Mouse (Mus musculus) neural tube, embryonic 15.5 days (tissue): ENCODE measurements around the gene Cfap44. TPM values are rescaled to one million over a fixed set of nuclear protein-coding genes. Genes with fewer than 3 reads are reported as not detected.

Experiments used
- ATAC-seq: fragments of 200-750 bp; cut with Nextera tagmentation; 2 replicates; pipeline ENCODE4 v1.8.0; 2017; ENCODE audit warnings: mild to moderate bottlenecking, moderate TSS enrichment, moderate library complexity; ENCODE audit not compliant: low FRiP score
- H3K27ac ChIP-seq: fragments of 300-500 bp; sonication (generic); replicated peaks from 2 replicates; pipeline ENCODE4 v1.5.1; 2015; ENCODE audit warnings: mild to moderate bottlenecking, inconsistent platforms
- H3K27me3 ChIP-seq: fragments of 300-500 bp; sonication (generic); replicated peaks from 2 replicates; pipeline ENCODE4 v1.6.1; 2015; ENCODE audit warnings: inconsistent platforms
- H3K36me3 ChIP-seq: fragments of 300-500 bp; sonication (generic); 2 replicates; pipeline ENCODE4 v1.6.1; 2015; ENCODE audit warnings: inconsistent platforms
- H3K4me1 ChIP-seq: fragments of 300-500 bp; sonication (generic); 2 replicates; pipeline ENCODE4 v1.6.1; 2015; ENCODE audit warnings: inconsistent platforms
- H3K4me2 ChIP-seq: fragments of 300-500 bp; sonication (generic); 2 replicates; pipeline ENCODE4 v1.6.1; 2015; ENCODE audit warnings: inconsistent platforms, mild to moderate bottlenecking, moderate library complexity
- H3K4me3 ChIP-seq: fragments of 300-500 bp; sonication (generic); replicated peaks from 2 replicates; pipeline ENCODE4 v1.5.1; 2015; ENCODE audit warnings: mild to moderate bottlenecking, inconsistent platforms
- H3K9ac ChIP-seq: fragments of 300-500 bp; sonication (generic); replicated peaks from 2 replicates; pipeline ENCODE4 v1.6.1; 2015; ENCODE audit warnings: mild to moderate bottlenecking, inconsistent platforms
- H3K9me3 ChIP-seq: fragments of 300-500 bp; sonication (generic); replicated peaks from 2 replicates; pipeline ENCODE4 v1.6.1; 2016; ENCODE audit warnings: inconsistent platforms
- WGBS: fragments of 180-500 bp; shearing (Covaris S2); methylation state at CpG from one replicate; pipeline ENCODE4 v1.1.7; 2015; ENCODE audit warnings: mixed read lengths; 5-methylcytosine and 5-hydroxymethylcytosine counted together
- polyA plus RNA-seq: library from polyadenylated mRNA; unstranded; fragments of >200 nt; fragmentation: Nextera tagmentation; extraction: Ambion mirVana; gene quantifications from 2 replicates; pipeline ENCODE4 v1.2.1, GENCODE M21; 2015

Gene Cfap44
- polyA plus RNA-seq, 1 experiment from 2014 or later, result 3.0 TPM

GRCm38 (mm10) chr16:44383549-44383948, 11.0 kb upstream of the Cfap44 start:
- Histone ChIP-seq H3K9me3 (no peaks in the 10 kb centered on the region), H3K4me1 (peaks cover 4% of the 10 kb centered on the region; the same call in 1 of the 2 replicates), H3K9ac (no peak overlapping the region), H3K27ac (no peak overlapping the region; the same call in 1 of the 2 replicates), H3K4me3 (no peak overlapping the region), H3K36me3 (peaks cover 1% of the 10 kb centered on the region; the same call in 1 of the 2 replicates), H3K27me3 (no peaks in the 10 kb centered on the region), H3K4me2 (no peak overlapping the region)
- ATAC-seq, result peak; percentile 62
- 18% methylated on average over 2 of the region's 2 CpGs for WGBS

GRCm38 (mm10) chr16:44384251-44384650, 10.3 kb upstream of the Cfap44 start:
- no peak for ATAC-seq
- 84% methylated on average over 1 of the region's 1 CpGs for WGBS
- H3K9ac ChIP-seq, result no peak overlapping the region
- H3K27me3 ChIP-seq, result no peaks in the 10 kb centered on the region
- H3K4me3 ChIP-seq, result no peak overlapping the region
- H3K4me1 ChIP-seq, result peaks cover 4% of the 10 kb centered on the region; the same call in 1 of the 2 replicates
- H3K9me3 ChIP-seq, result no peaks in the 10 kb centered on the region
- H3K4me2 ChIP-seq, result no peak overlapping the region
- no peak overlapping the region for H3K27ac ChIP-seq
- peaks cover 8% of the 10 kb centered on the region for H3K36me3 ChIP-seq

GRCm38 (mm10) chr16:44391877-44392548, 2.6 kb upstream of the Cfap44 start:
- Histone ChIP-seq H3K4me3 (no peak overlapping the region), H3K27me3 (no peaks in the 10 kb centered on the region), H3K27ac (no peak overlapping the region), H3K9me3 (no peaks in the 10 kb centered on the region), H3K9ac (no peak overlapping the region), H3K4me2 (no peak overlapping the region; the same call in 1 of the 2 replicates), H3K4me1 (peaks cover 13% of the 10 kb centered on the region), H3K36me3 (peaks cover 12% of the 10 kb centered on the region)
- ATAC-seq, result no peak
- WGBS, result 39% methylated on average over 9 of the region's 9 CpGs

GRCm38 (mm10) chr16:44404933-44405332, 10.3 kb downstream of the Cfap44 start:
- Histone ChIP-seq H3K9me3 (0 out of 2 replicates have a peak, but pooled peaks cover 6% of the 10 kb centered on the region), H3K27ac (no peak overlapping the region), H3K9ac (no peak overlapping the region), H3K36me3 (no peaks in the 10 kb centered on the region), H3K27me3 (no peaks in the 10 kb centered on the region), H3K4me1 (no peaks in the 10 kb centered on the region), H3K4me3 (no peak overlapping the region), H3K4me2 (no peak overlapping the region)
- 96% methylated on average over 5 of the region's 5 CpGs for WGBS
- no peak for ATAC-seq

- WGBS, result 90% methylated on average over 5 of the region's 5 CpGs
- no peak overlapping the region for H3K9ac ChIP-seq
- no peaks in the 10 kb centered on the region for H3K36me3 ChIP-seq
- H3K4me2 ChIP-seq, result no peak overlapping the region
- H3K4me1 ChIP-seq, result no peaks in the 10 kb centered on the region
- ATAC-seq, result no peak
- no peak overlapping the region for H3K4me3 ChIP-seq
- no peaks in the 10 kb centered on the region for H3K27me3 ChIP-seq
- H3K9me3 ChIP-seq, result 0 out of 2 replicates have a peak, but pooled peaks cover 6% of the 10 kb centered on the region
- no peak overlapping the region for H3K27ac ChIP-seq
Measured at GRCm38 (mm10) chr16:44407211-44407610, 12.6 kb downstream of the Cfap44 start.

- H3K4me1 ChIP-seq, result no peaks in the 10 kb centered on the region
- no peak overlapping the region for H3K4me3 ChIP-seq
- no peaks in the 10 kb centered on the region for H3K27me3 ChIP-seq
- no peak overlapping the region for H3K27ac ChIP-seq
- H3K9ac ChIP-seq, result no peak overlapping the region
- 0 out of 2 replicates have a peak, but pooled peaks cover 6% of the 10 kb centered on the region for H3K9me3 ChIP-seq
- 90% methylated on average over 2 of the region's 2 CpGs for WGBS
- no peak overlapping the region for H3K4me2 ChIP-seq
- no peaks in the 10 kb centered on the region for H3K36me3 ChIP-seq
- ATAC-seq, result no peak
Measured at GRCm38 (mm10) chr16:44408290-44408689, 13.7 kb downstream of the Cfap44 start.

- no peaks in the 10 kb centered on the region for H3K9me3 ChIP-seq
- no peaks in the 10 kb centered on the region for H3K27me3 ChIP-seq
- H3K4me3 ChIP-seq, result no peak overlapping the region
- no peak overlapping the region for H3K27ac ChIP-seq
- ATAC-seq, result no peak
- no peaks in the 10 kb centered on the region for H3K36me3 ChIP-seq
- H3K4me2 ChIP-seq, result no peak overlapping the region
- H3K9ac ChIP-seq, result no peak overlapping the region
- H3K4me1 ChIP-seq, result no peaks in the 10 kb centered on the region
- WGBS, result 64% methylated on average over 6 of the region's 6 CpGs
Measured at GRCm38 (mm10) chr16:44410176-44410575, 15.6 kb downstream of the Cfap44 start.

GRCm38 (mm10) chr16:44417596-44417995, 23.0 kb downstream of the Cfap44 start:
- Histone ChIP-seq H3K27ac (no peak overlapping the region), H3K36me3 (no peaks in the 10 kb centered on the region), H3K9me3 (no peaks in the 10 kb centered on the region), H3K4me1 (no peaks in the 10 kb centered on the region), H3K27me3 (no peaks in the 10 kb centered on the region), H3K9ac (no peak overlapping the region), H3K4me3 (no peak overlapping the region), H3K4me2 (no peak overlapping the region)
- no peak for ATAC-seq
- WGBS, result 78% methylated on average over 8 of the region's 8 CpGs

GRCm38 (mm10) chr16:44421735-44422134, 27.1 kb downstream of the Cfap44 start:
- Histone ChIP-seq H3K36me3 (no peaks in the 10 kb centered on the region), H3K9ac (no peak overlapping the region), H3K9me3 (no peaks in the 10 kb centered on the region), H3K4me3 (no peak overlapping the region), H3K27me3 (no peaks in the 10 kb centered on the region), H3K27ac (no peak overlapping the region), H3K4me1 (no peaks in the 10 kb centered on the region), H3K4me2 (no peak overlapping the region)
- WGBS, result 86% methylated on average over 8 of the region's 8 CpGs
- no peak for ATAC-seq

GRCm38 (mm10) chr16:44423499-44423898, 28.9 kb downstream of the Cfap44 start:
- Histone ChIP-seq H3K4me2 (no peak overlapping the region), H3K4me3 (no peak overlapping the region), H3K9me3 (no peaks in the 10 kb centered on the region), H3K27me3 (no peaks in the 10 kb centered on the region), H3K36me3 (no peaks in the 10 kb centered on the region), H3K27ac (no peak overlapping the region), H3K4me1 (no peaks in the 10 kb centered on the region), H3K9ac (no peak overlapping the region)
- no peak for ATAC-seq
- 41% methylated on average over 3 of the region's 3 CpGs for WGBS

GRCm38 (mm10) chr16:44428456-44428855, 33.9 kb downstream of the Cfap44 start:
- Histone ChIP-seq H3K9me3 (no peaks in the 10 kb centered on the region), H3K36me3 (no peaks in the 10 kb centered on the region), H3K27ac (no peak overlapping the region), H3K27me3 (no peaks in the 10 kb centered on the region), H3K4me3 (no peak overlapping the region), H3K4me1 (peaks cover 6% of the 10 kb centered on the region), H3K9ac (no peak overlapping the region), H3K4me2 (no peak overlapping the region)
- ATAC-seq, result no peak
- WGBS, result 92% methylated on average over 5 of the region's 5 CpGs

- H3K27ac ChIP-seq, result no peak overlapping the region
- H3K4me1 ChIP-seq, result peaks cover 6% of the 10 kb centered on the region
- H3K9ac ChIP-seq, result no peak overlapping the region
- peak; percentile 75 for ATAC-seq
- no peak overlapping the region for H3K4me3 ChIP-seq
- no peaks in the 10 kb centered on the region for H3K9me3 ChIP-seq
- H3K27me3 ChIP-seq, result no peaks in the 10 kb centered on the region
- WGBS, result 29% methylated on average over 7 of the region's 7 CpGs
- H3K36me3 ChIP-seq, result no peaks in the 10 kb centered on the region
- H3K4me2 ChIP-seq, result peak overlapping the region; percentile 25
Measured at GRCm38 (mm10) chr16:44430021-44430420, 35.4 kb downstream of the Cfap44 start.
